Mouse (Mus musculus) hindbrain, embryonic 10.5 days (tissue): Measurements from ENCODE around the gene Havcr1. TPM values are rescaled to one million over a fixed set of nuclear protein-coding genes. Genes with fewer than 3 reads are reported as not detected.
"Not testable (repeated sequence)": the region's sequence is repeated elsewhere in the genome, so short reads cannot be mapped to it uniquely, and the experiment has no call there.

Experiments
- DNase-seq: peaks from one replicate; pipeline ENCODE4 v3.0.0-alpha.2; 2017; ENCODE audit warnings: low spot score
- H3K27ac ChIP-seq: fragments of 300-500 bp; sonication (generic); 2 replicates; pipeline ENCODE4 v1.5.1; 2016; ENCODE audit warnings: mild to moderate bottlenecking, moderate library complexity
- H3K27me3 ChIP-seq: fragments of 300-500 bp; sonication (generic); 2 replicates; pipeline ENCODE4 v1.6.1; 2016; ENCODE audit warnings: mild to moderate bottlenecking; ENCODE audit not compliant: poor library complexity, insufficient read depth, severe bottlenecking
- H3K36me3 ChIP-seq: fragments of 300-500 bp; sonication (generic); 2 replicates; pipeline ENCODE4 v1.6.1; 2016; ENCODE audit warnings: mild to moderate bottlenecking, moderate library complexity
- H3K4me1 ChIP-seq: fragments of 300-500 bp; sonication (generic); replicated peaks from 2 replicates; pipeline ENCODE4 v1.6.1; 2016; ENCODE audit warnings: mild to moderate bottlenecking
- H3K4me3 ChIP-seq: fragments of 300-500 bp; sonication (generic); 2 replicates; pipeline ENCODE4 v1.5.1; 2016; ENCODE audit warnings: mild to moderate bottlenecking, moderate library complexity
- H3K9me3 ChIP-seq: fragments of 300-500 bp; sonication (generic); 2 replicates; pipeline ENCODE4 v1.6.1; 2016; ENCODE audit warnings: mild to moderate bottlenecking, moderate library complexity
- WGBS: fragments of 180-500 bp; shearing (Covaris S2); methylation state at CpG from one replicate; pipeline ENCODE4 v1.1.7; 2016; 5-methylcytosine and 5-hydroxymethylcytosine counted together
- polyA plus RNA-seq: library from polyadenylated mRNA; unstranded; fragments of >200 nt; fragmentation: Nextera tagmentation; extraction: Ambion mirVana; gene quantifications from 2 replicates; pipeline ENCODE4 v1.2.1, GENCODE M21; 2016

Havcr1 gene
- polyA plus RNA-seq, 1 experiment from 2014 or later = 0.13 TPM

DNA sequence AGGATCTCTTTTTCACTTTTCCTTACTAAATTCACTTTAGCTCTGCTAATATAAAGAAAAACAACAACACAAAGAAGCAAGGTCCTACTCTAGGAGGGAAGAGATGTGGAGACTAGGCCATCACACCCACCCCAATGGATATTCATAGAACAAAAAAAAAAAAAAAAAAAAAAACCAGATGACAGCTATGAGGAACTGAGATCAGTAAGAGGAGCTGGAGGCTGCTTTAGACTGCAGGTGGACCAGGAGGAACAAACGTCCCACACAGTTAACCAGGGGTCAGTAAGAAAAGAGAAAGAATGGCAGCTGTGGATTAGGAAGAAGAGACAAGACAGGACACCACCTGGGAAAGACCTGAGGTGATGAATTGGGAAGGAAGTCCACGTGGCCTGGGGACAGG, 13.1 kb downstream of the Havcr1 start:
- H3K36me3 ChIP-seq = no peaks in the 10 kb centered on the region
- no peak for DNase-seq
- WGBS = 76% methylated on average over 2 of the region's 2 CpGs

DNA sequence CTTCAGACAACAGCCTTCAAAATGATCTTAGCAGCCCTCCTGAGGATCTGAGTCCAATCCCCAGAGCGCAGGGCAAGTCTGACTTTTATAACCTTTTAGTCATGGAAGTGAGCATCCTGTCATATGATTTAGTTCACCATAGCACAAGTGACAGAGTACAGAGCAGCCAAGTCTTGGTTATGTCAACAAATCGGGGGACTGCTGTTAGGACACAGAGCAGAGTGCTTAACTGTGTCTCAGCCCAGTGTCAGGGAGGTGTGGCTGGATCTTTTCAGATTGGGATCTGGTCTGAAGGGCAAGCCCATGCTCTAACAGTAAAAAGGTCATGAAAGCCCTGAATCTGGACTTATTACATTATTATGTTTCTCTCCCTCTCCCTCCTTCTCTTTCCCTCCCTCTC, 18.8 kb downstream of the Havcr1 start:
- 87% methylated on average over 2 of the region's 2 CpGs for WGBS
- Histone ChIP-seq H3K36me3 (no peaks in the 10 kb centered on the region), H3K27ac (no peak overlapping the region), H3K4me3 (no peak overlapping the region), H3K27me3 (no peaks in the 10 kb centered on the region), H3K9me3 (no peaks in the 10 kb centered on the region), H3K4me1 (no peaks in the 10 kb centered on the region)
- DNase-seq = no peak

More for the DNA sequence above, 13.1 kb downstream of the Havcr1 start:
- no peak overlapping the region for H3K4me3 ChIP-seq
- H3K27ac ChIP-seq = no peak overlapping the region
- no peaks in the 10 kb centered on the region for H3K4me1 ChIP-seq
- no peaks in the 10 kb centered on the region for H3K27me3 ChIP-seq
- no peaks in the 10 kb centered on the region for H3K9me3 ChIP-seq

DNA sequence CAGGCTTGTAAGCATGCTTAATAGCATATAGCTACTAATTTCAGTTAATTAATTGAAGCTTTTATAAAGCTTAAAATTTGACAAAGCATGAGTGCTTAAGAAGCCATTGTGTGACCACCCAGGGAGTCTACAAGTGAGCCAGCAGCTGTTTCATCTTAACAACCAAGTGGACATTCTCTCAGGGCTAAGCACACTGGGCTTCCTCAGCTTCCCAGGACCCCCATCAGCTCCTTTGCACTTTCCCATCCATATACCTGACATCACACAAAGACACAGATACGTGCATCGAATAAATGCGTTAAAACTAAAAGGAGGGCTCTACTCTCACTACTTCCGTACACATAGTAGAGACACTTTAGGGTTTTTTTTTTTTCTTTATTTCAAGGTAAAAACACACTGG, 19.8 kb downstream of the Havcr1 start:
- H3K4me3 ChIP-seq = no peak overlapping the region
- H3K27ac ChIP-seq = no peak overlapping the region
- H3K36me3 ChIP-seq = no peaks in the 10 kb centered on the region
- no peaks in the 10 kb centered on the region for H3K27me3 ChIP-seq
- no peaks in the 10 kb centered on the region for H3K4me1 ChIP-seq
- no peaks in the 10 kb centered on the region for H3K9me3 ChIP-seq
- DNase-seq = no peak
- WGBS = 89% methylated on average over 4 of the region's 4 CpGs

DNA sequence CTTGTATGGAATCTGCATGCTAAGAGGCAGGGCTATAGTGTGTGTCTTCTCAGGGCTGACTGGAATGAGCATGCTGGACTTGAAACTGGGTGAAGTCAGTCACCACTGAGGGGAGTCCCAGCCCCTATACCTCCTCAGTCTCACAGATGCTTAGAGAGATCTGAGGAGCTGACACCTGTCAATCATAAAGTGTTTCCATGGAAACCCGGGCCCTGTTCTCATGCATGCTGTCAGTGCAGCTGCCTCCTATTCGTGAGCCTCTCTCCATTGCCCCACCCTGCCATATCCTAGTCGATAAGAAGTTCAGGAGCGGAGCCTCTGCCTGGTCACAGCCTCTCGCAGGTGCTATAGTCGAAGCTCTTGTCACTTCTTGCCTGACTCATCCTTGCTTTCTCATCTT, 20.8 kb downstream of the Havcr1 start:
- H3K4me1 ChIP-seq, DNase-seq, H3K4me3 ChIP-seq, H3K9me3 ChIP-seq, H3K36me3 ChIP-seq, H3K27me3 ChIP-seq, H3K27ac ChIP-seq: not testable (repeated sequence)
- WGBS = 88% methylated on average over 6 of the region's 6 CpGs

DNA sequence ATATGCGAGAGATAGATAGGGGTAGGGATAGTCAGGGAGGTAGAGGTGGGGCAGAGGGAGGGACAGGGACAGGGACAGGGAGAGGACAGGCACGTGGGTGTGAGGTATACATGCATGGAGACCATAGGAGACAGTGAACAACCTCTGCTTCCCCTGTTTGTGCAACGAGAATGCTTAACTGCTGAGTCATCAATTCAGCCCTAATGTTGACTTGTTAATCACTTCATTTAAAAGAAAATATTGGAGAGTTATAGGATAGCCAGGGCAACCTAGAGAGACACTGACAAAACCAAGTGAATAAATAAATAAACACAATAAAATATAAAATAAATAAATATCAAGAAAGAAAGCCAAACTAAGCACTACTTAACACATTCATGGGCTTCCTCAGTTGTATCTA, 42.0 kb downstream of the Havcr1 start:
- no peak for DNase-seq
- Histone ChIP-seq H3K9me3 (no peaks in the 10 kb centered on the region), H3K36me3 (no peaks in the 10 kb centered on the region), H3K27ac (no peak overlapping the region), H3K4me1 (no peaks in the 10 kb centered on the region), H3K4me3 (no peak overlapping the region), H3K27me3 (no peaks in the 10 kb centered on the region)
- 78% methylated on average over 3 of the region's 3 CpGs for WGBS

DNA sequence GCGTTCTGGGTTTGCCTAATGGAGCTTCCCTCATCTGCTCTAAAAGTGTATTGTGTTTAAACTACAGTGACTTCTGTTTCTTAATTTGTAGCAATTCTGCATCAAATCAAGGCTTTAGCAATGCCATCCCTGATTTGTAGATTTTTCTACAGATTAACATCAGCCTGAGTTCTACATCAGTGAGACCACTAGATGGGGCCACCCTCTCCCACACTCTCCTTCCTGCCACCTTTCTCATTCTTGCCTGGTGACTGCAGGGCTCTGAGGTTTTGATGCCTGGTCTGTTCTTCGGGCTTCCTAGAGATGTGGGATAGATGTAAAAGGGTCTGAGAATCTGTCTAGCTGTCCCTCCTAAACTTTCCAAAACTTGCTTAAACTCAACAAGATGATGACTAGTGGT, 44.9 kb downstream of the Havcr1 start:
- no peaks in the 10 kb centered on the region for H3K36me3 ChIP-seq
- no peaks in the 10 kb centered on the region for H3K4me1 ChIP-seq
- no peaks in the 10 kb centered on the region for H3K9me3 ChIP-seq
- no peak overlapping the region for H3K27ac ChIP-seq
- H3K4me3 ChIP-seq = no peak overlapping the region
- DNase-seq = no peak
- H3K27me3 ChIP-seq = no peaks in the 10 kb centered on the region
- WGBS = 88% methylated on average over 2 of the region's 2 CpGs

DNA sequence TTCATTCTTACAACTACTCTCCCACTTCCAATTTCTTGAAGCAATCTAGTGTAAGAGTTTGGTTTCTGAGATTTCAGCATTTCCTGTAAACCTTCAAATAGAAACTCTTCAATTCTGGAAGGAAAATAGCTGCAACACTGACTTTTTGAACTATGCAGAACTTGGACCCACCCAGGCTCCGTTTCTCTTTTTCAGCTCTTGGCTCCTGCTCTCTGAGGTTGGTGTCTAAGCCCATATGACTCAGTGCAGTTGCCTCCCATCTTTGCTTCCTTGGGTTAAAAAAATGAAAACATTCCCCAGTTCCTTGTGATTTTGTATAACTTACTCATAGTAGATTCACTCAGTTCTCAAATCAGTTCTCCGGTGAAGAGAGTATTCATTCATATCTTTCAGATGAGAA, 69.6 kb downstream of the Havcr1 start:
- H3K27me3 ChIP-seq = no peaks in the 10 kb centered on the region
- no peaks in the 10 kb centered on the region for H3K4me1 ChIP-seq
- H3K27ac ChIP-seq = no peak overlapping the region
- H3K9me3 ChIP-seq = no peaks in the 10 kb centered on the region
- 86% methylated on average over 2 of the region's 2 CpGs for WGBS
- no peaks in the 10 kb centered on the region for H3K36me3 ChIP-seq
- no peak for DNase-seq
- no peak overlapping the region for H3K4me3 ChIP-seq

DNA sequence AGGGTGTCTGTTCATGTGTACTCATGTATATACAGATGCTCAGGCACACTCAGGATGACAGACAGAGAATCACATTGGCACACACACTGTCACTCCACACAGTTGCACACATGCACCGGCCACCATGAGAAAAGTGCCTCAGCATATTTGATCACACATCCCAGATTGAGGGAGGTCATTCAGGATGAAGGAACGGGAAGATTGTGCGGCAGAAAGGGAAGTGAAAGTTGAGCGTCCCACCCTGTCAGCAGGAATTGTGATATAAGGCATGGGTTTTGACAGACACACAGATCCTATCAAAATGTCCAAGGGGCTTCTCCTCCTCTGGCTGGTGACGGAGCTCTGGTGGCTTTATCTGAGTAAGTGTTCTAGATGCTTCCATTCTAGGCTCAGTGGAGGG, 75.6 kb downstream of the Havcr1 start, which contains the start of gene Timd4:
Timd4 (plus strand) TSS at position 290 of the 400 bp plus-strand sequence.
- Histone ChIP-seq H3K27ac (no peak within 1 kb of the TSS), H3K36me3 (no peaks in the 10 kb centered on the region), H3K27me3 (no peaks in the 10 kb centered on the region), H3K9me3 (no peaks in the 10 kb centered on the region), H3K4me3 (no peak within 1 kb of the TSS), H3K4me1 (no peaks in the 10 kb centered on the region)
- WGBS = 89% methylated on average over 5 of the region's 5 CpGs
- DNase-seq = no peak

DNA sequence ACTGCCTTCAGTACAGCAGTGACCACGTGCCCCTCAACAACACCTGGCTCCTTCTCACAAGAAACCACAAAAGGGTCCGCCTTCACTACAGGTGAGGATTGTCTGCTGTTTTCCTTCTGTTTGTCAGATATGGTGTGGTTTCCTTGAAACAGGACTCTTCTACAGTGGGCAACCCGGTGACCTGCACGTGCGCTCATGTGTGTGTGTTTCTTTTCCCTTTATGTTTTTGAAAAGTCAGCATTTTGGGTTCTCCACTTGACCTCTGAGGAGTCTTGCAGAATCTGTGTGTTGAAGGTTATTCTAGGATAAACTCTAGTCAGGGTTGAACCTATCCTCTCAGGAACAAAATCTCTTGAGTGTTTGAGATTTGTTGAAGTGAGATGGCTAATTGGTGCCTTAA, 82.8 kb downstream of the Havcr1 start:
- H3K27me3 ChIP-seq = no peaks in the 10 kb centered on the region
- H3K27ac ChIP-seq = no peak overlapping the region
- H3K9me3 ChIP-seq = no peaks in the 10 kb centered on the region
- H3K36me3 ChIP-seq = no peaks in the 10 kb centered on the region
- no peak overlapping the region for H3K4me3 ChIP-seq
- WGBS = 87% methylated on average over 5 of the region's 5 CpGs
- no peaks in the 10 kb centered on the region for H3K4me1 ChIP-seq
- no peak for DNase-seq

DNA sequence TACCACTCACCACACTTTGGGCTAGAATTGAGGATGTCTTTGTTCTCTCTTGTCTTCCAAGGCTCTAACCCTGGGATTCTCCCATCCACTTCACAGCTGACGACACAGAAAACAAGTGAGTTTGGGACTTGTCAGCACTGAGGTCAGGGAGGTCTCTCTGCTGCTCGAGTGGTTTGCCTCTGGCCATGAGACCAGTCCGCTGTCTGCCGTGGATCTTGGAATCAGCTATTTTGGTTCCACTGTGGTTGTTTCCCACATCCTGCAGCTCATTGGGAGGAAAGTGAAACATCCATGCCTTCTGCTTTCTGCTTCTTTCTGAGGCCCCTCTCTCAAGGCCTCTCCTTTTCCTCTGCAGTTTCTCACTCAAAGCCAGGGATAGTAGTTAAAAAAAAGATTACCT, 85.0 kb downstream of the Havcr1 start:
- Histone ChIP-seq H3K4me3 (no peak overlapping the region), H3K27ac (no peak overlapping the region), H3K9me3 (no peaks in the 10 kb centered on the region), H3K36me3 (no peaks in the 10 kb centered on the region), H3K27me3 (no peaks in the 10 kb centered on the region), H3K4me1 (no peaks in the 10 kb centered on the region)
- no peak for DNase-seq
- WGBS = 53% methylated on average over 4 of the region's 4 CpGs

Other genes starting within 250 kb of the Havcr1 start
- gene Gm12169, start 210.9 kb upstream of the Havcr1 start, polyA plus RNA-seq = not detected in 2 replicates
- not detected in 2 replicates for gene BC053393, start 163.5 kb upstream of the Havcr1 start, polyA plus RNA-seq
- not detected in 2 replicates for gene Dppa1, start 105.8 kb upstream of the Havcr1 start, polyA plus RNA-seq
- gene Timd2, start 28.0 kb upstream of the Havcr1 start, polyA plus RNA-seq = 0.12 TPM in 1 of 2 replicates, not detected in the other
- 0.09 and 0.14 TPM in 2 replicates for gene Timd4, start 75.7 kb downstream of the Havcr1 start, polyA plus RNA-seq